Mouse (Mus musculus): ENCODE measurements around the gene Ccdc110.
A peak's percentile ranks its signal among the peaks of the same experiment; 100 is the strongest.

The Ccdc110 gene

DNA sequence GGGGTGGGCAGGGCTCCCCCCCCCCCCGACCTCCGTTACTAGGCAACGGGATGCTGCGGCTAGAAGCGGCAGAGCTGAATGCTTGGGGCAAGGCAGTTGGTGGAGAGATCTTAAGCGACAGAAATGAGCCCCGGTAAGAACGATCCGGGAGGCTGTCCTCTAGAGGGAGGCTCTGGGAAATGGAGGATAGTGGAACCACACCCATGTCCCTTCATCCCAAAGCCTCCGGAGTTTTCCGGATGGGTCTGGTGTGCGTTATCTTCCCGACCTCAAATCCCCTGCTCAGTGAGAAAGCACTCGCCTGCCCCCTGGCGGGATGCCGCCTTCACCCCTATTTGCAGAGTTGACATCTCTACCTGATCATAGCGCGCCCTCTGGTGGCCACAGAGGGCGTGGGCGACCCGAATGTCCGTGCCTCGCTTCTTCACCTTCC is at the start of gene Ccdc110:
Gene Ccdc110 (plus strand): TSS at position 38 of the 433 bp plus-strand sequence.
- DNase-seq (ENCODE audit: low spot score in 2 of 2) = peak; percentile 87 to 94

DNA sequence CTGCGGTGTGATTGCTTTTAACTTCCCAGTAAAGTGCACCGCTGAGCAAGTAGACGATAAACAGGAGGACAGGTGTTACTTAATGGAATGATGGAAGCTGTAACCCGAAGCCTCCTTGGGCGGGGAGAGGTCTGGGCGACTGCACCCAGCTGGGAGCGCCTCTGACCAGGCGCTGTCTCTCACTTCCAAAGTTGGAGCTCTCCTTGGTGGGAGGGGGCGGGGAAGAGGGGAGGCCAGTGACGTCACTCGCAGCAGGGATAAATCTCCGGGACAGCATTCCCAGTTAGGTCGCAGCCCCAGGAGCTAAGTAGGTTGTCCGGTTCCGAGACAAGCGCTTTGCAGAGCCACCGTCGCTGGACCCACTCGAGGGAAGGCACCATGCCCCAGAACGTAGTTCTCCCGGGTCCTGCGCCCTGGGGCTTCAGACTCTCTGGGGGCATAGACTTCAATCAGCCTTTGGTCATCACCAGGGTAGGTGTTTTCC is 49.2 kb upstream of the Ccdc110 start, which contains the start of gene Pdlim3:
Gene Pdlim3 (plus strand): TSS at position 260 of the 484 bp plus-strand sequence.
- DNase-seq (ENCODE audit: low spot score in 2 of 2) = no peak

DNA sequence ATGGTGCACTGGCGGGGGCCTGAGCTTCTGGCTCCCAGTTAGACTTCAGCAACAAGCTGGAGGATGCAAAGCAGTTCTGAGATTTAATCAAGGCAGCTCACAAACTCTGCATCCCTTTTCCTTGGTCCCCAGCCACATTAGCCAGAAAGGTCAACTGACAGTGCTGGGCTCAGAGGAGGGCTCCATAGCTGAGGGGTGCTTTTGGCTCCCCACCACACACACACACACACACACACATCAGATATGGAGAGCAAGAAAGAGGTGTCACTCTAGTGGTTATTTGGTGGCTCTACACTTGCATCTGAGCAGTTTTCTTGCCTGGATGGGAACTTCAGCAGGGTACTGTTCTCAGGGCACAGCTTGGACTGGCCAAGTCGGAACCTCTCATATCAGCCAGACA is 48.6 kb upstream of the Ccdc110 start:
- no peak for DNase-seq (ENCODE audit: low spot score in 2 of 2)

GRCm38 (mm10) chr8:45889737-45890136 is 44.7 kb upstream of the Ccdc110 start:
- no peak for DNase-seq (ENCODE audit: low spot score in 2 of 2)

DNA sequence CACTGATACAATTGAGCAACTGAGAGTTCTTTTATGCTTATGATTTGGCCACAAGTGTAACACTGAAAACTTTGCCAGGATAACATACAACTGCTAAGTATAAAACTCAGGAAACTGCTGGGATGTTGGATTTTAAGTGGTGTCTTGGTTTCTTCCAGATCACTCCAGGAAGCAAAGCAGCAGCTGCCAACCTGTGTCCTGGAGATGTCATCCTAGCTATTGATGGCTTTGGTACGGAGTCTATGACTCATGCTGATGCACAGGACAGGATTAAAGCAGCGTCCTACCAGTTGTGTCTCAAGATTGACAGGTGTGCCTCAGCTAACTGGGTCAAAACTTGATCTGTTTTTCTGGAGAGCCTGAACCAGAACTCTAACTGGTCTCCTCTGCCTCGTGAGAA is 37.8 kb upstream of the Ccdc110 start:
- DNase-seq (ENCODE audit: low spot score in 2 of 2) = no peak

DNA sequence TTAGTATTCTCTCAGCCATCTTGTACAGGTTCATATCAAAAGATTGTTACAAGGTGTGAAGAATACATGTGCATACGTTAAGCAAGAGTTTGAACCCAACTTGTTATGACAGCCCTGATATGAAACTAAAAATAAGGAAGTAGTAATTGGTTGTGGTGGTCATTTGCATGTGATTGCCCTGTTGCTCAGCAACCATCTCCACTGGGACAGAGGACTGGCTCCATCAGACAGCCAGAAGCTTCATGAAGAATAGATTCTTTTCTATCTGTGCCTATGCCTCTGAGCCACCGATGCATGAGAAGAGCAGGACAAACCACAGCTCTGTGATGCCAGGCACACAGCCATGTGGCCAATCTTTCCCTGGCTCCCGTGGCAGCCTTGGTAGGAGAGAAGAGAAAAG is 34.6 kb upstream of the Ccdc110 start:
- no peak for DNase-seq (ENCODE audit: low spot score in 2 of 2)

GRCm38 (mm10) chr8:45901626-45902025 is 32.8 kb upstream of the Ccdc110 start:
- DNase-seq (ENCODE audit: low spot score in 2 of 2) = no peak

- DNase-seq (ENCODE audit: low spot score in 2 of 2) = no peak
Observed at GRCm38 (mm10) chr8:45903659-45904058, 30.8 kb upstream of the Ccdc110 start.

DNA sequence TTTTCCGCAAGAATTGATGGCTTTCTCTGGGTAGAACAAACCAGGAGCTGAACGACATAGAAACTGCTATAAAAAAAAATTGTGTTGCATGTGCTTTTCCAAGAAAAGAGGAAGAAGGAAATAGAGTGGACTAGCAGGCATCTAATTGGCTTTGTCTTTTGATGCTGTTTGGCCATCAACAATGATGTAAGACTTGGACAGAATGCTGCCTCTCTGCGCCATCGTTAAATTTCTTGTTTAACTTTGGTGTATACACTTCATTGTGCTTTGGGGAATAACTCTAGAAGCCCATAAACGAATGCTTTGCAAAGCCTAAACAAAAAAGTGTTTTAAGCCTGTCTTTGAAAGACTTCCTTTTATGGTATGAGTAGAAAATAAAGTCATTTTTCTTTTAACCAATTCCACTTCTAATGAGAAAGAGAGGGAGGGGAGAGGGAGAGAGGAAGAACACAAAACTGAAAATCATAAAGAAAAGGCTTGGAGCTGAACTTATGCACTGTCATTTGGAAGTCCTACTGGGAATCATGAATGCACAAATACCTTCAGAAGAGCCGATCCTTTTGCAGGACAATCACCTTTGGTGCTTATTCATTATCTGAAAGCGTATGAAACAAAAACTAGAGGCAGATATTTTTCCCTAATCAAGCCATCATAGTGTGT is 28.7 kb upstream of the Ccdc110 start:
- DNase-seq (ENCODE audit: low spot score in 2 of 2) = no peak

DNA sequence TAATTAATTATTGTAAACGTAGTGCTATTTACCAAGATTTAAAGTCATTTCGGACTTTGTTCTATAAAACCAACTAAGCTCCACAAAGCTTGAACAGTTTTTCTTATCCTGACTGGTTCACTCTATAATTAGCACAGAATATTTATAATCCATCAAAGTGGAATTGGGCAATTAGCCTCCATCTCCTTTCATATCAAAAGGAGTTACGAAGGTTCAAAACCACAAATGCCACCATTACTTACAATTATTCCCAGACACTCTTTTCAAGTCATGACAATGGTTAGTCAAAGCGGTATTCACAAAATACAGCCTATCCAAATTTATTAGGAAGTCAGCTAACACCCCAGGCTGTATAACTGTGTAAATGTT is 28.2 kb upstream of the Ccdc110 start:
- DNase-seq (ENCODE audit: low spot score in 2 of 2) = no peak

- DNase-seq (ENCODE audit: low spot score in 2 of 2) = no peak
Observed at GRCm38 (mm10) chr8:45913707-45914106, 20.7 kb upstream of the Ccdc110 start.

DNA sequence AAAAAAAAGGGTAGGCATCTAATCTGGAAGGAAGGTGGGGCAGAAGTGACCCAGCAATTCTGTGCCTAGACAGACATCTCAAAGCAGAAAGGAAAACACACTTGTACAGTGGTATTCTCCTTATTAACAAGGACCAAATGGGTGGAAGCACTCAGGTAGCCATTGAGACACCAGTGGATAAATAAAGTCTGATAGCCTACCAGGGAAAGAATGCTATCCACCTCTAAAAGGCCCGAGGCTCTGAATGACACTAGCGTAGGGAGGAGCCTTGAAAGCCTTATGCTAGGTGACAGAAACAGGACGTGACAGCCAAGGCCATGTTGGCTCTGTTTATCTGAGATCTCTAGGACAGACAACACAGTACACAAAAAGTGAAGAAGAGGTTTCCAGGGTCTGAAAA is 17.9 kb upstream of the Ccdc110 start:
- DNase-seq (ENCODE audit: low spot score in 2 of 2) = no peak

DNA sequence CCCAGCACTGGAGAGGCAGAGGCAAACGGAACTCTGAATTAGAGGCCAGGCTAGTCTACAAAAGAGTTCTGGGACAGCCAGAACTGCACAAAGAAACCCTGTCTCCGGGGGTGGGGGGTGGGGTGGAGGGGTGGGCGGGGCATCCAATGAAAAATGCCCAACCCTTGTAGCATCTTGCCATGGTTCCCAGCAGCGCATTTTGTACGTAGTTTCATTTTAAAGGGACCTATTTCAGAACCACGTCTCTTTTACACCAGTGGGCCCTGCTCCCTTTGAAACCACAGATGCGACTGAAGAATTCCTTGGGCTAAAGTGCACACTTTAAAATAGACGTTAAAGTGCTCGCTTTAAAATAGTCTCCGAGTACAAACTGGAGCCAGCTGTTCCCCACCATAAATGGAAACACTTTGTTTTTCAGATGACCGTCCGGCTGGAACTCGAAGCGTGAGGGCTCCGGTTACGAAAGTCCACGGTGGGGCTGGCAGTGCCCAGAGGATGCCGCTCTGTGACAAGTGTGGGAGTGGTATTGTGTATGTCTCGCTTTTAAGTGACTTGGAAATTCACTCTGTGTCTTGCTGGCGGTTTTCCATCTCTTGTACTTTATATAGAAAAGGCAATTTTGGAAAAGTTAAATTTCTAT is 17.3 kb upstream of the Ccdc110 start:
- DNase-seq (ENCODE audit: low spot score in 2 of 2) = no peak

DNA sequence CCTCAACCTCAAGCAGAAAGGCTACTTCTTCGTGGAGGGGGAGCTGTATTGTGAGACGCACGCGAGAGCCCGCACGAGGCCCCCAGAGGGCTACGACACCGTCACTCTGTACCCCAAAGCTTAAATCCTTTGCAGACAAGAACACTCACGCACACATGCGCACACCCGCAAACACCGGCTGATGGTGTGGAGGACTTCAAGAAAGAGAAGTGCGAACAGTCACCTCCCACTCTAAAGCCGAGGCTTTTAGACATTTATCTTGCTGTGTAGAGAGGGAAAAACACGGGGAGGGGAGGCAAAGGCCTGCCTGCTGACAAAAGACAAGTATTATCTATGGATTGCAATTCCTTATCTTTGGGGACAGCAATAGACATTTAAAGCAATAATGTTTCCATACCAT is 15.5 kb upstream of the Ccdc110 start:
- no peak for DNase-seq (ENCODE audit: low spot score in 2 of 2)

DNA sequence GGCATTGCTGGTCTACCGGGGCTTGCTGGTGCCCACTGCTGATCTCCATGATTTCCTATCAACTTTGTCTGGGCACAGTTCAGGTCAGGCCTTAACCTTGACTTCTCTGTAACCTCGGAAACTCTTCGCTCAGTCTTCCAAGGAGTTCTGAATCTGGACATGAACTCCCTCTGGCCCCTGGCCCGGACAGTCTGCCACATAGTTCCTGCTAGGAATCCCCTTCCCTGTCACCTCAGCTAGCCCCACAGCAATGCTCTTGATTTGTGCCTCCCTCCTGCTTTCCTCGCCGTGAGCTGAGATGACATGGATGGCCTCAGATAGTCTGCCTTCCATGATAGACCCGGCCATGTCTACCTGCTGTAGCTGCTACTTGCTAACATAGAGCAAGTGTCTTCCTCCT is 14.0 kb upstream of the Ccdc110 start:
- no peak for DNase-seq (ENCODE audit: low spot score in 2 of 2)

DNA sequence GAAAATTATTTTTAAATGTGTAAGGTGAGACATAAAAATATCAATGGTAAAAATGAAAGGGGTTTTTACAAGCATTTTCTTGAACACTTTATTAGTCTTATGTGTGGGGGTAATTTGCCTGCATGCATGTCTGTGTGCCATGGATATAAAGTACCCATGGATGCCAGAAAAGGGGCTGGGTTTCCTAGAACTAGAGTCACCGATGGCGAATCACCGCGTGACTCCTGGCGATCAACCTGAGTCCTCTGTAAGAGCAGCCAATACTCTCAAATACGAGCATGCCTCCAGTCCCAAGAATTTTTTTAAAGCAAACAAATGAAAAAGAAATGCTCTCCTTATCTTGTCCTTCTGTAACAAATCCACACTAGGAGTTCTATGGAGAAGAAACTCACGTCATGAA is 12.3 kb upstream of the Ccdc110 start:
- no peak for DNase-seq (ENCODE audit: low spot score in 2 of 2)

DNA sequence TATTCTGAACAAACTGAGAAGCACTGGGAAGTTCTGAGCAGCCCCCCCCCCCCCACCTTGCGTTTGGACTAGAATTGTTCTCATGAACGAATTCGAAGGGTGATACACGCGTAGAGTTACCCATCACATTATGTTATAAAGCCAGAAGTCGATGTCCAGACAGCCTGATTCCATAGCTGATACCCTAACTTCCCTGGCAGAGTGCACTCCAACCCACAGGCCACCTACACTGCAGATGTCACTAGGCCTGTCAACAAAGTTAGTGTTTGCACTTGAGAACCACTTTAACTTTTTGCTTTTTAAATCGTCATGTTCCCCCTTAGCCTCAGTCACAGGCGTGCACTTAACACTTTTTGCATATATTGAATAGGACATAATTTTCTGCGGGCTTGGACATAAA is 2.6 kb downstream of the Ccdc110 start:
- DNase-seq (ENCODE audit: low spot score in 2 of 2) = no peak

DNA sequence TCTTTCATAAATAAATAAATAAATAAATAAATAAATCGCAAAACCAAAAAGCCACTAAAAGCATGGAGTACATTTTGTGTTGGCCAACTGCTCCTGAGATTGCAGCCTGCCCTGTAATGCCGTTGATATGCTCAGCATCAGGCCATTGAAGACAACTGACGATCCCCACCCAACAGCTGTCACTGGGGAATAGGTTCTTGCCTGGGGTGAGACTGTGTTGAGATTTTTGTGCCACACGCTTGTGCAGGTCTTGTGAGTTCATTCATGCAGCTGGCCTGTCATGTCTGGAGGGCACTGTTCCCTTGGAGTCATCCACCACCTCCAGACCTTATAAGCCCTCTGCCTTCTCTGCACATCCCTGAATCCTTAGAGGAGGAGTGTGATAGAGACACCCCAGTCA is 11.9 kb downstream of the Ccdc110 start:
- no peak for DNase-seq (ENCODE audit: low spot score in 2 of 2)

GRCm38 (mm10) chr8:45950622-45951021 is 16.2 kb downstream of the Ccdc110 start:
- DNase-seq (ENCODE audit: low spot score in 2 of 2) = no peak

DNA sequence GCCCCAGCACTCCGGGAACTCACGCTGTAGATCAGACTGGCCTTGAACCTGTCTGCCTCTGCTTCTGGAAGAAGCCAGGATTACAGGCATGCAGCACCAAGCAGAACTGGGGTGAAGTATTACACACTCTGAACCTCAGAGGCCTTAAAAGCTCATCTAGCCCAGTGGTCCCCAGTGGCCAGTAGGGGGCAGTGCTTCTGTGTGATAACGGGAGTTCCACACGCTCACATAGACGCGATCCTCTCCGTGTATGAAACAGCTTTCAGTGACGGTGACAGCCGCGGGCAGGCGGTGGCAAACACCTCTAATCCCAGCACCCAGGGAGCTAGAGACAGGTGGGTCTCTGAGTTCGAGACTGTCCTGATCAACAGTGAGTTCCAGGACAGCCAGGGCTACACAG is 36.5 kb downstream of the Ccdc110 start:
- no peak for DNase-seq (ENCODE audit: low spot score in 2 of 2)

DNA sequence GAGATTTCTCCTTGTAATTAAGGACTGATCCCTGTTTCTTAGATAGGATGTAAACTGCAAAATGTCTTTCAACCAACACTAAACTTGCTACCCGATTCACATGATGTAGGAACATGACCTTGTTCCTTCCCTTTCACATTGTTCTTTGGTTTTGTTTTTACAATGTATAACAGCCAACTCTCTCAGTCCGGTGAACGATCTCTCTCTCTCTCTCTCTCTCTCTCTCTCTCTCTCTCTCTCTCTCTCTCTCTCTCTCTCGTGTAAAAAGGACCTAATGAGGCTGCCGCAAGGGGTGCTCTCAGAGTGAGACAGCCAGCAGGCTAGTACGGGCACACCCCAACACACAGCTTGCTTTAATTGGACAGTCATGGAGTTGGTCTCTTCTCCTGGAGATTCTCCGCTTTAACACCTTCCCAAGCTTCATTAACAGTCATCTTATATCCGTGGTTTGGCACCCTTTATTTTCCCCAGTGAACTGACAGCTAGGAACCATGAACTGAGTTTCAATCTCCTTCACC is 39.6 kb downstream of the Ccdc110 start:
- DNase-seq (ENCODE audit: low spot score in 2 of 2) = no peak

GRCm38 (mm10) chr8:45975126-45975836 is 40.9 kb downstream of the Ccdc110 start, which contains the start of the genes 1700029J07Rik and Ufsp2:
Gene 1700029J07Rik, minus strand, starts transcription at chr8:45975252.
Gene Ufsp2, plus strand, starts transcription at chr8:45975528.
- DNase-seq (ENCODE audit: low spot score in 2 of 2) = peak; percentile 96 to 98

Data from frontal cortex, postnatal 10 days (tissue).